Mouse (Mus musculus): Measurements from ENCODE around the gene Mpp2. TPM values are rescaled to one million over a fixed set of nuclear protein-coding genes. Genes with fewer than 3 reads are reported as not detected.

Mpp2 gene
- 10 to 100 TPM; 12.6 to 29.0 (median 15.2) TPM for total RNA-seq (2022)

DNA sequence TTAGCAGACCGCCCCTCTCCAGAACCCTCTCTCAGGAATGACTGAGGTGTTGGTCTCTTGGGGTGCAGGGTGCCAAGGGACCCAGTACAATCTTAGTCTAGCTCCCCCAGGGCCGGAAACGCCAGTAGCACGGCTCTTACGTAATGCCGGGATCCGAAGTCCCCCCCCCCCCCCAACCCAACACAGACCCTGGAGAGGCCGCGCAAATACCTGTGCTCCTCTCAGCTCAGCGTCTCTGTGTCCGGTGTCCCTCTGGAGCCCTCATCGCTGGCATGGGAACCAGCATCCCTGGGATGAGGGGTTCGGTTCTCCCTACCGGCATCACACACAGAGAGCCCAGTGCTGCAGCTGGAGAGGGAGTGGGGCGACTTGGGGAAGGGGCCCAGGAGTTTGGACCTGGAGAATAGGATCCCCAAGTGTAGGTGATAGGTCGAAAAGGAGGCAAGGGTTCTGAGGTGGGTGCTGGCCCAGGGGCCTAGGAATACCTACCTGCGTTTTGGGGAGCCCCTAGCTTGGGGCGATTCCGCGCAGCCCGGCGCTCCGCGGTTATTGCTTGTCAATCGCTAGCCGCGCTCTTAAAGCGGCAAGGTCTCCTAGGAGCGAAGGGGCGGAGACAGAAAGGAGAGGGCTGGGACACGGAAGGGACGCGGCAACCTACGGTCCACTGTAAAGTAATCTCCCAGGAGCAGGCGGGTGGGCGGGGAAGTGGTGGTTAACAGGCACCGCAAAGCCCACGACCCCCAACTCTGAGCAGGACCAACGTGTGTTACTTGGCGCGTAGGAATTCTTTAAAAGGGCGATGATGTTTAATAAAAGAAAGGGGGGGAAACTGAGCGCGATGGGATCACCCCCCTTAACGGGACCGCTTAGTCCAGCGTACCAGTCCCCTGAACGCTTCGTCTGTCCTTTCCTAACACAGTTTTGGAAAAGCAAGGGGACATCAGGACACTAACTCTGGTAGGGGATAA lies at the start of gene Mpp2:
Gene Mpp2 (minus strand): TSS at position 585 of the 968 bp plus-strand sequence.
- DNase-seq = peak; percentile 72

DNA sequence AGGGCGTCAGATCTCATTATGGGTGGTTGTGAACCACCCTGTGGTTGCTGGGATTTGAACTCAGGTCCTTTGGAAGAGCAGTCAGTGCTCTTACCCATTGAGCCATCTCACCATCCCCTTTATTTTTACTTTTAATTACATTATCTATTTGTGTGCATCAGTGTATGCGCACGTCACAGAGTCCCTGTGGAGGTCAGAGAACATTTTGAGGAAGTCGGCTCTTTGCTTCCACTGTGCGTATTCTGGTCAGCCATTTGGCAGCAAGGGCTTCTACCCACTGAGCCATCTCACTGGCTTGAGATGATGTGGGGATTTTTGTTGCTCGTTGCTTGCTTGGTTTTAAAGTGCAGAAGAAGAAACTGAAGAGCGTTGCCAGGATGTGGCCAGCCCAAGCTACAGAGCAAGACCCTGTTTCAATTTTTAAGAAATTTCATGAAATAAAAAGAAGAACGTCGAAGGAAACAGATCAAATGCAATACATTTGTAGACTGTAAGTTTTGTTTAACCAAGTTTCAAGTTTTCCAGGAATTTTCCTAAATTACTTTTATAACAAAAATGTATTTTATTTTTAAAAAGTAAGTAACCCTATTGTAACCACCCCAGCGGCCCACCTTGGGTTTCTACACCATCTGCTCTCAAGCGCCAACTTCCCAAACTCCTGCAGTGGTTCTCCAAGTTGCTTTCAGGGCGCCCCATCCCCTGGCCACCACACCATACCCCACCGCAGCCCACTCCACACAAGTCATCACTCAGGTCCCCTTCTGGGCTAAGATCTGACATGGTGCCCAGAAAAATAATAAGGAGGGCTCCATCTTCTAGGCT lies 49.5 kb upstream of the Mpp2 start:
- no peak for DNase-seq

DNA sequence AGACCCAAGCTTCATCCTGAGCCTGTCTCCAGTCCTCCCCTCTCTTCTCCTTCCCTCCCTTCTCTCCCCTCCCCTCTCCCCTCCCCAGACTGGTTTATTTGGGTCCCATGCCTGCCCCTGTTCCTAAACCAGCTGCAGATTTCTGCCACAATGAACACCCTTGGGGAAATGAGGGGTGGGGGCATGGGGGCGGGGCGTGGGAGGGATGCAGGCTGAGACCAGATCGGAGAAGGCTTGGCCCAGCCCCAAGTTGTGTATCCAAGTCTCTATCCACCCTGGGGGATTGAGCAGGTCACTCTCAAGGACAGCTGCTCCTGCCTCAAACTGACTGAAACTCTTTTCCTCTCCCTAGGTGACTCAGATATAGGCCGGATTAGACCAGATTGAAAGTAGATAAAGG lies 46.2 kb upstream of the Mpp2 start:
- DNase-seq = no peak

DNA sequence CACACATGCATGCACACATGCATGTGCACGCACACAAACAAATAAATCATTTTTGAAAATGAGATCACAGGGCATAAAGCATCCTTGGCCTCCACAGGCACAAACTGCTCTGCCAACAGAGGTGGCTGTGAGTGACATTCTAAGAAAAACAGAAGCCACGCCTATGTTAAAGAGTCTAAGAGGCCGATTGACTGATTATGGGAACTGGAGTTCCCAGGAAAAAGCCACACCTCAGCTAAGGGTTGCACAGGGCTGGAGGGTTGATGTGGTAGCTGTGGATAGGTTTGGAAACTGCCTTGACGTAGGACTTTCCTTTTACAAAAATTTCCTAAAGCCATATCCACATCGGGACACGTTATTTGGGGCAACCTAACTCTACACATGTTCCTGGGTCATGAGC lies 29.1 kb upstream of the Mpp2 start:
- DNase-seq = no peak

DNA sequence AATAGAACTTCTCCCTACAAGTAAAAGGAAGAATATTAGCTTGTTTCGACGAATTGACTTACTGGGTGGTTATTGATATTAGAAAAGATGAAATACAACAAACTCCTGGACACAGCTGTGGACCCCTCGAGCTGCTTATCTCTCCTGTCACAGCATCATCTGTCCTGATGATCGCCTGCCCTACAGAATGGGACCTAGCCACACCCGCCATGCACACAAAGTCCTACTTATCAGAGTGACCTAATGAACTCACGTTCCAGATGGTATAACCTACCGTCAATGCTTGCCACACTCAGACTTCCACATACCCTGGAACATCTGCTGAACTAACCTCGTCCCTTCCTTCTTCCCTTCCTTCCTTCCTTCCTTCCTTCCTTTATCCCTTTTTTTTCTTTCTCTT lies 27.9 kb upstream of the Mpp2 start:
- no peak for DNase-seq

DNA sequence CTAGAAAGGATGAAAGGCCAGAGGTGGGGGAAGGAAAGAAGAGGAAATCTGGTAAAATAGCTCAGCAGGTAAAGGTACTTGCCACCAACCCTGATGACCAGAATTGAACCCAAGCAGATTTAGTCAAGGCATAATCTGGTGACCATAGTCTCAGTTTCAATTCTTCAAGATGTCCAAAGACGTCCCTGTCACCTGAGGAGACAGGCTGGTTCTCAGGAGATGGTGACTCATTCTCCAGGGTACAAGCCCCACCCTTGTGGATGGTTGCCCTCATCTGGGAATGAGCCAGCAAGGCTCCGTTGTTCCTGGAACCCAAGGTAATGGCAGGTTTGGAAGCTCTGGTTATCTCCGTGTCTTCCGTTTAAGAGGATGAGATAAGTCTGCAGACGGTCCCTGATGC lies 23.3 kb upstream of the Mpp2 start:
- no peak for DNase-seq

DNA sequence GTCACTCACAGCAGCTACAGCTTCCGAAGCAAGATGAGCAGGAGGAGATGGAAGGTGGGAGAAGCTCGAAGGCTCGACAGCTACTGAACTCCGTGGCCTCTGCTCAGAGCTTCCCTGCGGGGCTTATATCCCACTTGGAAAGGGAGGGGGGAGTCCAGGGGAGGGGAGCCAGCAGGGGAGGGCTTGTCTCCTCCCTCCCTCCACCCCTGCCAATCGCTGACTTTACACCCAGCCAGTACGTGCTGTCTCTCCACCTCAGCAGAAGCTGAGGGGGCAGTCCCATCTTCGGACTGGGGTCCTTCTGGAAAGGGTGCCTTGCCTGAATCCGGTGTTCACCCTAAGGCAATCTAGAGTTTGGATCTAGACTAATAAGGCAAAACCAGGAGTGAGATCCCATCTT lies 19.4 kb upstream of the Mpp2 start, which contains the start of gene Pyy:
Gene Pyy (minus strand): TSS at position 101 of the 400 bp plus-strand sequence.
- DNase-seq = no peak

DNA sequence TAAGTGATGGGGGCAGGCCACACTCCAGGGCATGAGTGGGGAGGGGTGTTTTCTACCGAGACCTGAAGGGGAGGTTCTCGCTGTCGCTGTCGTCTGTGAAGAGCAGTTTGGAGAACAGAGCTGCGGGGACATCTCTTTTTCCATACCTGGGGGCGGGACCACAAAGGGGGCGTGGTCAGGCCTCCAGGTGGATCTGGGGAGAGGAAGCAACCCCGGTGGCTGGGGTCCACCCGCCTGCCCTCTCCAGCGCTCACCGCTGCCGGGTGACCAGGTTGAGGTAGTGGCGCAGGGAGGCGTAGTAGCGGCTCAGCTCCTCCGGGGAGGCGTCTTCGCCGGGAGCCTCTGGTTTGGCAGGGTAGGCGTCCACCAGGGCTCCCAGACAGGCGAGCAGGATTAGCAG lies 18.6 kb upstream of the Mpp2 start:
- DNase-seq = no peak

DNA sequence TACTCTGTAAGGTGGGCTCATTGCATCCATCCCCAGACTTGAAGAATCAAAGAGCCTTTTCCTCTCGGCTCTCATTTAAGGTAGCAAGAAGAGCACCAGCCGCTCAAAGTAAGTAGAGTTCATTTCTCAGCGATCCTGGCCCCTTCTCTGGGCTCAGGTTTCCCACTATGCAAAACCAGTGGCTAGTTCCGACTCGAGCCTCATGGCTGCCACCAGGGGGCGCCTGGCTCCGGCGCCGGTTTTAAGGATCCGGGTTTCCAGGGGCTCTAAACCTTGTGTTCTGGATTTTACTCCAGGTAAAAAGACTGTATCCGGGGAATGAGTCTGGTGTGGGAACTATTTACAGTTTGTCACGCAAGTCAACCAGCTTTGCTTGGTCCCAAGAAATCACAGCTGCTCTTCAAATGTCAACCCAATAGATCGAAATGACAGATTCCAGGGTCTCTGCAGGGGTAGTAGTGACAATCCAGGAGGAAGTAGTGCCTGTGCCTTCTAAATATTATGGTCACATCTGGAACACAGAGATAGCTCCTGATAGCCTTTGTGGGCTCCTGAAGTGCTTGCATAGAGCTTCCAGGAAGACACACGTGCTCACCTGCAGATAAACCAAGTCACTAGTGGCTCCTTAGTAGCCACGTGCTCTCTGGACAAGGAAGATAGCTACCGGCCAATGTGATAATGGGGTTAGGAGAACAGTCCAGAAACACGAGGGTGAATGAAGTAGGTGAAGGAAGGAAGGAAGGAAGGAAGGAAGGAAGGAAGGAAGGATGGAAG lies 14.4 kb upstream of the Mpp2 start:
- no peak for DNase-seq

DNA sequence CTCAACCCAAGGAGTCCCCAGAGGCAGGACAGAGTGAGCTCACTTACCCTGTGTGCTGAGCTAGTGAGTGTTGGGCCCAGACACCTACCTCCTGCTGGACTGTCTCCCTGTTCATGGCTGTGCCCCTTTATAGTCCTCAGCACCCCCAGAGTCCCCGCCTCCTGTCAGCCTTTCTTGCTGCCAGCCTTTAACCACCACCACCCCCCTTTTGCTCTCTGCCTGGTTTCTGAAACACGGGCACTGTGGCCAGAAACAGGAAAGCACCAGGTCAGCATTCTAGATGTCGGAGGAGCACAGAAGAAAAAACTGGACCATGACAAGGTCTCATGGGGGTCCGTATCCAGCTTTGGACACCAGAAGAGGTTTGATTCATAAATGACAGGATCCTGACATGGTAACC lies 12.9 kb upstream of the Mpp2 start, which contains the start of gene Ppy:
Gene Ppy (minus strand): TSS at position 101 of the 400 bp plus-strand sequence.
- DNase-seq = no peak

DNA sequence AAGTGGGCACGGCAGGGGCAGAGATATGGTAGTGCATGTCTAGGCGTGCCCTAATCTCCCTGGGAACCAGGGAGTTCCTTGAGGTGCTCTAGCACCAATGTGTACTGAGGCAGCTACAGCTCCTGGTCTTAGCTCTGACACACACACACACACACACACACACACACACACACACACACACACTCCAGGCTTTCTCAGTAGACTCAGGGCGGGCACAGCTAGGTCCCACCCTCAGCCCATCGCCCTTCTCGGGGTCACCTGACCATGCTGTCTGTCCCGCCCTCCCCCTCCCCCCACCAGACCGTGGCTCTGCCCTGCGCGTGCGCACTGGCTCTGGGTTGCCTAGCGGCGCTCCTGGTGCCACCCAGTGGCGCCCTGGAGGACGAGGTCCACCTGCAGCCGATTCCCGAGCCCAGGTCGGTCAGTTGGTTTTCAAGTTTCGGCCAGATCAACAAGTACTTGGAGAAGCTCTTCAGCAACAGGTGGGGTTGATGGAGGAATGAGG lies 8.6 kb upstream of the Mpp2 start:
- DNase-seq = peak; percentile 57

DNA sequence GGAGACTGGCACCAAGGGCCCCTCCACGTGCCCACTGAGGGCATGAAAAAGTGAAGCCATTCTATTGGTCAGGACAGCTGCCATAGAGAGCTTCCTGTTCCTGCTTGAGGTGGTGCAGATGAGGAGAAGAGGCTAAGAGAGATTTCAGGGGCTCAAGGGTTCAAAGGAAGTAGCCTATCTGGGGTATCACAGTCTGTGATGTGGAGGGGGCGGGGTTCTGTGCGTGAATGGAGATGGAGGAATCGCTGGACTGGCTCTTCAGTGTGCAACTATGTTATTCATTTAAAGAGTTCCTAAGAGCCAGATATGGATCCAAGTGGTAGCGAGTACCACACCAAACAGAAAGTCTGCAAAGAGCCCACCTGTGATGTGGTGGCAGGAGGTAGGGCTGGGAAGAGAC lies 8.1 kb upstream of the Mpp2 start:
- DNase-seq = no peak

DNA sequence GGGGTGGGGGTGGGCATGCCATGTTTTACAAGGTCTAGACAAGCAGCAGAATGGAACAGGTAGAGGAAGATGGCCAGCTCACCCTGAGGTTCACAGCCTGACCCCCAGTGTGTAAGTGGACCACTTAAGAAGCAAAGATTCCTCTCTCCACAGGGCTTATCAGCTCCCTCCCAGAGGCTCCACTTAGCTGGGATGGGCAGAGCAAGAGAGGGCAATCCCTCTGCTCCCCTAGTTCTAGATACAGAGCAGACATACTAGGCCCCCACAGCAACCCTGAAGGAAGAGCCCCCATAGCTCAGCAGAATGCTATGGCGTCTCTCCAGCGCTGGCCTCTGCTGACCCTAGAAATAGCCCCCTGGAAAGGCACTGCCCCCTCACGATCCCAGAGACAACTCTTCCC lies 7.4 kb upstream of the Mpp2 start:
- DNase-seq = no peak

DNA sequence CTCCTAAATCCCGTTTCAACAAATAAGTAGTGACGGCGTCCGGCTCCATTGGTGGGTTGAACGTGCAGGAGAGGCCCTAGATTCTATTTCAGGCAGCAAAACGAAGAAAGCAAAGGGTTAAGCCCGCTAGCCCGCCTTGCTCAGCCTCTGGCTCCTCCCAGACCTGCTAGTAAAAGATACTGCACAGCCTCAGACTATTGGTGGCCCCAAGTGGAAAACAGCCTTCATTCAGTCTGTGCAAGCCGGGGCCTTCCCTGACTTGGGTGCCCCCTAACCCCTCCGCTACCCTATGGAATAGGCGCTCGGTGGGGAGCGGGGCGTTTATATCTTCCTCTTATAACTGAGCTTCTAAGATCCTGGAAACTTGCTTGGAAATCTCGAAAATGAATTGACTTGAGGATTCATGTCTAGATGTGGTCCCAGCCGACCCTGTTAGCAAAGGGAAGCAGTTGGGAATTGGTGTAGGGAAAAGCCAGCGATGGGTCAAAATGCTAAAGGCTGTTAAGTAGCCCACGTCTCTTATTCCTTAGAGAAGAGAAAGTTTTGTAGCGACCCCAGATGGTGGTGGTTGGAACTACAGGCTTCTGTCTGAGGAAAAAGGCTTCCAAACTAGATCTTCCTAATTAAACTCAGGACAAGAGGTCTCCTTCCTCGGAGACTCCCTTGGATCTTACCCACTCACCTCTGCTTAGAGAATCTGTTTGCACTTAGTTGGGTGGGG lies 933 bp upstream of the Mpp2 start:
- DNase-seq = peak; percentile 39

DNA sequence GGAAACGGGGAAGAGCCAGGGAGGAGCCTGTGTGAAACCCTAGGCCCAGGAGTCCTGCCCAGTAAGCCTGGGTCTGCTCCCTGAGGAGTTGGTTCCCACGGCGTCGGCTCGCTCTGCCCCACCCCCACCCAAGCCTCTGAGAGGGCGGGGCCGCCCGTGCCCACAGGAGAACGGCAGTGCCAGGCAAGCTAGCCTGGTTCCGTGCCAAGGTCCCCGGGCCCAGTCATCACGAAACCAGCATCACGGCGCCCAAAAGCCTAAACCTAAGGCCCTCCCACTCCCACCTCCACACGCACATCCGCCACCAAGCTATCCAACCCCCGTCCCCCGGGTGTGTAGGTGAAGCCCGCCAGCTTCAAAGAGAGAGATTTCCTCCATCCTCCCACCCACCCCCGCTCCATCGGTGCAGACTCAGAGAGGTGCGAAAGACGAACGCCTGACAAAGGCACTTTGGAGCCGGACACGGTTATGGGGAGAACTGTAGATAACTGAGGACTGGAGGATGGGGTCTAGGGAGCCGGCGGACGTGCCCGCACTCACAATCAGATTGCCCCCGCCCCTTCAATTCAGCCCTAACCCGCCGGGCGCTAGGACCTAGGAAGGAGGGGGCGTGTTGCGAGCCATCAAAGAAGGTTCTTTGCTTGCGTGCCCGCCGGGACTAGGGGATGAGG lies 1.1 kb downstream of the Mpp2 start:
- DNase-seq = peak; percentile 79

DNA sequence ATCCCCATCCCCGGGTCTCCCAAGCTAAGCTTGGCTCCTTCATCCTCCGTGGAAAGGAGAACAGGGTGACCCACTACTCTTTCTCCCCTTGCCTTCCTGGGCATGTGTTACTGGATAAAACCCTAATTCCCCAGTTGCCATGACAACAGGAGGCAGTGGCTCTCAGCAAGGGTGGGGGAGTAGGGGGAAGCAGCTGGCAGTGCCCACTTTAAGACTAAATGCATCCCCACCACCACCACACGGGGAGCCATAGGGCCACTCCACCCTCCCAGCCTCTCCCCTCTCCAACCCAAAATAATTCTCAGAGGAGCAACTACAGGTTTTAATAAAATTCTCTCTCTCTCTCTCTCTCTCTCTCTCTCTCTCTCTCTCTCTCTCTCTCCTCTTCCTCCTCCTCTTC lies 2.0 kb downstream of the Mpp2 start:
- DNase-seq = no peak

DNA sequence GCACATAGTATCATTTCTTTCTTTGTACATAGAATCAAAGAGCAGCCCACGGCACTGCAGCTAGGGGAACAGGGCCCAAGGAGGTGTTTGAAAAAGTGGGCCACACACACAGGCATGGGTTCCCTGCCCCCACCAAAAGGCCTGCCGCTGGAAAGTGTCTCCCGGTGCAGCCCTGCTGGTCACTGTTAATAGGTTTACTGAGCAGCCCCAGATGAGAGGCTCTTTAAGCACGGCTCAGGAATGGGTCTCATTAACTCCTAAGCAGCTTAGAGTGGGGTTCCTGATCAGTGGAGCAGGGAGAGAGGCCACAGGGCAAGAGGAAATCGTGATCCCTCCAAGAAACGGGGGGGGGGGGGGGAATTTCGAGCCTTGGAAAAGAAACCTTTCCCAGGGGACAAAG lies 4.2 kb downstream of the Mpp2 start:
- no peak for DNase-seq

DNA sequence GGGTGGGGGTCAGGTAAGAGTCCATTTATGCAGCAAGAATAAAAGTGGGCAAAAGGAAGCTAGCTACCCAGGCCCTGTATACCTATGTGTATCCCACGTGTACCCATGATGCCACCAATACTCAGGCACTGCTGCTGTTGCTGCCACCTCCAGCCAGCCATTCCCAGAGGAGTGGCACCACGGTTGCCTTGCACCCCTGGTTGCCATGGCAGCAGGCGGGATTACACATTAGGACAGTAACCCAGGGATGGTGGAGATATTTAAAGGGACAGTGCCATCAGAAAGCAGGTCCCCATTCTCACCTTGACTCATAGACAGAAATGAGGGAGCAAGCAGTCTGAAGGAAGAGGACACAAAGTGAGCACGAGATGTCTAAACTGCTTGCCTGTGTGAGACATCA lies 5.1 kb downstream of the Mpp2 start:
- no peak for DNase-seq

DNA sequence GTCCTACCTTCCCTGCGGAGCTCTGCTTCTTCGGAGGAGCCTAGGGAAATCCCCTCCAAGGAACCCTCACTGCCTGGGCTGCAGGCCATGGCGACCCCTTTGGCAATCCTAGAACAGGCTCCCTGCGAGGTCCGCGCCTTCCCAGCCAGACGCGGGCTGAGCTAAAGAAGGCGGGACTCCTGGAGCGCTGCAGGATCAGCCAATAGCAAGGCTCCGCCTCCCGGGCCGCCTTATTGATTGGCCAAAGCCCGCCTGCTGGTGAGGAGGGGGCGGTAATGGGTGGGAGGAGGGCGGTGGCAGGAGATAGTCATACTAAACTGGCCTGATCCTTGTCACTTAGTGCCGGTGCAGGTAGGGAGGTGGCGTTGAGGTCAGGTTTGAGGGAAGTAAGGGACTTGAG lies 6.0 kb downstream of the Mpp2 start:
- DNase-seq = peak; percentile 61

DNA sequence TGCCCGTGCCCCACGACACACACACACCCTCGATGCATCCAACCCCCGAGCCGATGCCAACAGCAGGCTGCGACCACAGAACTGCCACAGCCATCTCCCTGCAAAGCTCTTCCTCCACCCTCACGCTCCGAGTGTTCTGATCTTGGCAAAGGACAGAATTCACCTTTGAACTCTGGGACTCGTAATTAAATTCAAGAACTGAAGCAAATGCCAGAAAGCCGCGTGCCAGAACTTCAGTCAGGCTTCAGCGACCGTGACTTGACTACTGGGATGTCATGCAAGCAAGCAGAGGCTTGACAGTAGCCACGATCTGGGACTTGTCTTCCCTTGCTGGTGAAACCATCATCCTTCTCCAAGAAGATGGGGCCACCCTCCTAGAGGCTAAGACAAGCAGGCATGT lies 14.6 kb downstream of the Mpp2 start:
- DNase-seq = no peak

DNA sequence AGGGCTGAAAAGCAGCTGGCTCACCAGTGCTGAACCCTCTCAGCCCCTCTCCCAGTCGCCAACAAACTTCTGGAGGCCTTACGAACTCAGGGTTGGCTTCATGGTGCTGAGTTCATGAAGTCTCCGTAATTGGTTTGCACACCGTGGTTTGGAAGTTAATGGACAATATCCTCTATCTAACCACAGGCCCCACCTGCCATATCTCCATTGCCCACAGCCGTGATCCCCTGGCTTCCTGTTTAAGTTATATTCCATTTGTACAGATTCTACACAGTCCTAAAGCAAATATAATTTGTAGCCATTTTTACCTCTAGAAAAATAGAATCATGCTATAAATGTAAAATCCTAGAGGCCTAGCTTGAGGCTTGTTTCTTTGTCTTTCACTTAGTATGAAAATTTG lies 15.6 kb downstream of the Mpp2 start:
- no peak for DNase-seq
